Mouse (Mus musculus) erythroid progenitor cell, adult 5-6 weeks (primary cell): Measurements from ENCODE around the gene Chmp2a. TPM values are rescaled to one million over a fixed set of nuclear protein-coding genes. Genes with fewer than 3 reads are reported as not detected.

Experiments used
- ATAC-seq: replicated peaks from 2 replicates; pipeline ENCODE4 v1.8.0; 2016; ENCODE audit warnings: moderate number of reproducible peaks, mild to moderate bottlenecking, moderate TSS enrichment, inconsistent platforms; ENCODE audit not compliant: poor library complexity, low FRiP score, severe bottlenecking
- total RNA-seq, 2 experiments: library from RNA; stranded (forward) in 1 of 2; stranded (reverse) in 1 of 2; fragments of 150-400 nt in 1 of 2; fragments of 186-747, 209-891 nt in 1 of 2; gene quantifications; 2 replicates each; pipeline versions ENCODE4 v1.2.3 to v1.2.4; 2015 to 2017; ENCODE audit warnings: low replicate concordance in 2 of 2

Gene Chmp2a
- total RNA-seq, 2 experiments from 2014 or later = 116 to 125 TPM

DNA sequence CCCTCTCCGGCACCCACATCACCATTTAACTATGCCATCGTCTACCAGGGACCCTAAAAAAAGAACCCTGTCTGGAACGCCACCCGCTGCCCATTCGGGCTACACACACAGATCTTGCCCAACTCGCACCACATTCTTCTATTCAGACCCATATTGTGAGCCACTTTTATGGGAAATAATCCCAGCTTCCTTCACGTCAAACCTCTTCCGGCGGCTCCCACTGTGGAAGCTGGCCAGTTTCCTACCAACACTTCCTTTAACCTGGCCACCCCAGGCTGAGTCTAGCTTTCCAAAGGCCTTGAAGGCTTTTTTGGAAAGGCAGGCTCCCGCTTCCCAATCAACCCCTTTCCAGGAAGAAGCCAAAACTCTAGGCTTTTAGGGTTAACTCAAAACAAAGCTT lies 28.1 kb downstream of the Chmp2a start:
- no peak for ATAC-seq

- no peak for ATAC-seq
Observed at GRCm38 (mm10) chr7:13006011-13006410, 28.6 kb downstream of the Chmp2a start.

DNA sequence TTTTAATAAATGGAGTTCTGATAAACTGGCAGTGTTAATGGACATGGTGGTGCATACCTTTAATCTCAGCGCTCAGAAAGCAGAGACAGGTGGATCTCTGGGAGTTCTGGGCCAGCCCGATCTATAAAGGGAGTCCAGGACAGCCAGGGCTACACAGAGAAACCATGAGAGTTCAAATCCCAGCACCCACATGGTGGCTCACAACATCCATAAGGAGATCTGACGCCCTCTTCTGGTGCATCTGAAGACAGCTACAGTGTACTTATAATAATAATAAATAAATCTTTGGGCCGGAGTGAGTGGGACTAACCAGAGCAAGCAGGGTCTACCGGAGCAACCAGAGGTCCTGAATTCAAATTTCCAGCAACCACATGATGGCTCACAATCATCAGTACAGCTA lies 31.2 kb downstream of the Chmp2a start:
- ATAC-seq = no peak

DNA sequence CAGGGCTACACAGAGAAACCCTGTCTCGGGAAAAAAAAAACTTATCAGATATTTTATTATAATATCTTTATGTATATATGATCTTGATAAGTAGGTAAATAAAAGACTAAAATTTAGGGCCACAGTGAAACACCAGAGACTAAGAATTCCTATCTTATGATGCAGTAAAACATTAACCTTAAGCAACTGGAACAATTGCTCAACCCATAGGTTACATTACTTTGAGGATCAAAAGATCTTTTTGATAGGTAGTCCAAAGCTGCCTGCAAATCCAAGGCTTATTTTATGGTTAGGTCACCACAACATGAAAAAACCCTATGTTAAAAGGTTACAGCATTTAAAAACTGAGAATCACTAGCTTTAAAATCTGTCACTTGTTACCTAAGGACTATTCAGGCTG lies 33.0 kb downstream of the Chmp2a start:
- ATAC-seq = no peak

DNA sequence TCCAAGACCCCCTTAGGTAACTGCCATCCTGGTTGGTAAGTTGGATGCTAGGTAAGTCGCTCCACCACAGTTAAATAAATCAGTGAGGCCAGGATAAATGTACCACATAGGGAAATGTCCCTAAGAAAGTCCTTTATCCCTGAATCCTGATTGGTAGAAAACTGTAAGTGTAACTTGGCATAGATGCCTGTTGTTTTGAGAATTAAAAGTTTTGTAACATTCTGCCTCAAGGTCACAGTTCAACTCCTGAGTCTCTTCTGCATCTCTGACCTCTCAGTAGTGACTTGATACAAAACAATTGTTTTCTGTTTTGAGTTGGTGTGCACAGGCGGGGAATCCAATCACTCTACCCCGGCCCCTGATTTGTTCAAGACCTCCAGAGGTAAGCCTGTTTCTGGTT lies 35.8 kb downstream of the Chmp2a start, which contains the start of gene Trim28:
Gene Trim28 (plus strand): TSS at position 264 of the 400 bp plus-strand sequence.
- no peak for ATAC-seq

GRCm38 (mm10) chr7:12998053-12998452 lies 36.6 kb downstream of the Chmp2a start, which contains the start of gene Slc27a5:
Gene Slc27a5, minus strand, starts transcription at chr7:12998192.
- no peak for ATAC-seq

DNA sequence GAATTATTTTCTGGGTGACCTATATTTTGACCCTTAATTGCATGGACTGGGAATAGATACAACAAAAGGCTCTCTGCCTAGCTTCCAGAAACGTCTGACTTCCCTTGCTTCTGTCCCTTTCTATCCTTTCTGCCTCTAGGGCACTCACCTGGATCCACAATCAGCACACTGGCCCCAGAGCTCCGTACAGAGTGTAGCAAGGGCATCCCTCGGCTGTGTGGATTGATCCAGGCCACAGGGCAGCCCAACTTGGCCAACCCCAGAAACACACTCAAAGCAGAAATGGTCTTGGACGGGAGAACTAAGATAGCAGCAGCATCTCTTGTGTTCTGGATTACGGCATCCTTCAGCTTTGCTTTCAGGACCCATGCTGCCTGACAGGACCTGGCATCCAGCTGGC lies 37.4 kb downstream of the Chmp2a start:
- ATAC-seq = no peak

GRCm38 (mm10) chr7:12995862-12996261 lies 38.7 kb downstream of the Chmp2a start:
- ATAC-seq = no peak

GRCm38 (mm10) chr7:12993148-12993547 lies 41.5 kb downstream of the Chmp2a start:
- no peak for ATAC-seq

DNA sequence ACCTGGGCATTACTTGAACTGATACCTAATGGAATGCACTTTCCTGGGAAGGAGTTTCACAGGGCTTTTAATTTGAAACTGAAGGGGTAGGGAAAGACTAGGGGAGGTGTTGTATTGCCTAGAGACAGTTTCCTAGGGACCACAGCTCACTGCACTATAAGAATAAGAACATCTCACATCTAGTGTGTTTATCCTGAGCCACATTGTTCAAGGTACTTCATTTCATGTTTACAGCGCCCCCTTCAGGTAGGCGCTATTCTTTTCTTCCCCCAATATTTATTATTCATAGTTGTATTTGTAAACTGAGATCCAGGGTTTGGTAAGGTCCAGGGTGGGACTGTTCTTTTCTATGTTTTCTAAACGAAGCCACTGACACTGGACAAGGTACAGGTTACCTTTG lies 42.4 kb downstream of the Chmp2a start:
- no peak for ATAC-seq

GRCm38 (mm10) chr7:12987409-12988189 lies 47.0 kb downstream of the Chmp2a start:
- ATAC-seq = peak; percentile 74

- no peak for ATAC-seq
Observed at GRCm38 (mm10) chr7:12986906-12987305, 47.7 kb downstream of the Chmp2a start.

GRCm38 (mm10) chr7:12985724-12986123 lies 48.9 kb downstream of the Chmp2a start:
- ATAC-seq = no peak

Other genes starting within 250 kb of the Chmp2a start
- not detected in 2 replicates for gene Zscan18, start 231.2 kb downstream of the Chmp2a start, total RNA-seq (2015; ENCODE audit: low replicate concordance)
- not detected in 2 replicates for gene Zscan18, start 231.2 kb downstream of the Chmp2a start, total RNA-seq (2017; ENCODE audit: low replicate concordance)
- 6.5 and 15.5 TPM in 2 replicates for gene Zfp329, start 215.9 kb downstream of the Chmp2a start, total RNA-seq (2015; ENCODE audit: low replicate concordance)
- 3.1 and 4.5 TPM in 2 replicates for gene Zfp329, start 215.9 kb downstream of the Chmp2a start, total RNA-seq (2017; ENCODE audit: low replicate concordance)
- 14.3 and 14.4 TPM in 2 replicates for gene Zfp110, start 200.0 kb downstream of the Chmp2a start, total RNA-seq (2015; ENCODE audit: low replicate concordance)
- 16.6 and 20.9 TPM in 2 replicates for gene Zfp110, start 200.0 kb downstream of the Chmp2a start, total RNA-seq (2017; ENCODE audit: low replicate concordance)
- 0.72 and 0.84 TPM in 2 replicates for gene Zfp128, start 153.6 kb downstream of the Chmp2a start, total RNA-seq (2015; ENCODE audit: low replicate concordance)
- 1.0 and 1.9 TPM in 2 replicates for gene Zfp128, start 153.6 kb downstream of the Chmp2a start, total RNA-seq (2017; ENCODE audit: low replicate concordance)
- gene Zscan22, start 137.0 kb downstream of the Chmp2a start, total RNA-seq (2015; ENCODE audit: low replicate concordance) = 0.72 and 10.5 TPM in 2 replicates
- 1.4 TPM in 1 of 2 replicates, not detected in the other for gene Zscan22, start 137.0 kb downstream of the Chmp2a start, total RNA-seq (2017; ENCODE audit: low replicate concordance)
- 579 and 738 TPM in 2 replicates for gene Rps5, start 112.5 kb downstream of the Chmp2a start, total RNA-seq (2015; ENCODE audit: low replicate concordance)
- 178 and 253 TPM in 2 replicates for gene Rps5, start 112.5 kb downstream of the Chmp2a start, total RNA-seq (2017; ENCODE audit: low replicate concordance)
- 0.42 TPM in 1 of 2 replicates, not detected in the other for gene Rnf225, start 107.4 kb downstream of the Chmp2a start, total RNA-seq (2015; ENCODE audit: low replicate concordance)
- gene Rnf225, start 107.4 kb downstream of the Chmp2a start, total RNA-seq (2017; ENCODE audit: low replicate concordance) = 0.51 TPM in 1 of 2 replicates, not detected in the other
- 0.42 and 0.72 TPM in 2 replicates for gene Zfp324, start 69.0 kb downstream of the Chmp2a start, total RNA-seq (2015; ENCODE audit: low replicate concordance)
- gene Zfp324, start 69.0 kb downstream of the Chmp2a start, total RNA-seq (2017; ENCODE audit: low replicate concordance) = 1.4 and 1.7 TPM in 2 replicates
- gene Zfp446, start 57.0 kb downstream of the Chmp2a start, total RNA-seq (2015; ENCODE audit: low replicate concordance) = 0.72 and 5.9 TPM in 2 replicates
- gene Zfp446, start 57.0 kb downstream of the Chmp2a start, total RNA-seq (2017; ENCODE audit: low replicate concordance) = 0.39 and 0.68 TPM in 2 replicates
- gene Slc27a5, start 36.6 kb downstream of the Chmp2a start, total RNA-seq (2015; ENCODE audit: low replicate concordance) = not detected in 2 replicates
- gene Slc27a5, start 36.6 kb downstream of the Chmp2a start, total RNA-seq (2017; ENCODE audit: low replicate concordance) = not detected in 2 replicates
- gene Trim28, start 35.7 kb downstream of the Chmp2a start, total RNA-seq (2015; ENCODE audit: low replicate concordance) = 194 and 220 TPM in 2 replicates
- 137 and 141 TPM in 2 replicates for gene Trim28, start 35.7 kb downstream of the Chmp2a start, total RNA-seq (2017; ENCODE audit: low replicate concordance)
- 4.0 and 10.1 TPM in 2 replicates for gene Zbtb45, start 24.8 kb downstream of the Chmp2a start, total RNA-seq (2015; ENCODE audit: low replicate concordance)
- gene Zbtb45, start 24.8 kb downstream of the Chmp2a start, total RNA-seq (2017; ENCODE audit: low replicate concordance) = 6.7 and 7.6 TPM in 2 replicates
- 70.0 and 96.9 TPM in 2 replicates for gene Ube2m, start 3.5 kb upstream of the Chmp2a start, total RNA-seq (2015; ENCODE audit: low replicate concordance)
- gene Ube2m, start 3.5 kb upstream of the Chmp2a start, total RNA-seq (2017; ENCODE audit: low replicate concordance) = 61.0 and 94.6 TPM in 2 replicates
- gene Mzf1, start 20.0 kb upstream of the Chmp2a start, total RNA-seq (2015; ENCODE audit: low replicate concordance) = not detected in 2 replicates
- gene Mzf1, start 20.0 kb upstream of the Chmp2a start, total RNA-seq (2017; ENCODE audit: low replicate concordance) = not detected in 2 replicates
- gene Vmn1r85, start 60.4 kb upstream of the Chmp2a start, total RNA-seq (2015; ENCODE audit: low replicate concordance) = not detected in 2 replicates
- not detected in 2 replicates for gene Vmn1r85, start 60.4 kb upstream of the Chmp2a start, total RNA-seq (2017; ENCODE audit: low replicate concordance)
- not detected in 2 replicates for gene Vmn1r86, start 85.1 kb upstream of the Chmp2a start, total RNA-seq (2015; ENCODE audit: low replicate concordance)
- not detected in 2 replicates for gene Vmn1r86, start 85.1 kb upstream of the Chmp2a start, total RNA-seq (2017; ENCODE audit: low replicate concordance)
- not detected in 2 replicates for gene Vmn1r87, start 105.3 kb upstream of the Chmp2a start, total RNA-seq (2015; ENCODE audit: low replicate concordance)
- gene Vmn1r87, start 105.3 kb upstream of the Chmp2a start, total RNA-seq (2017; ENCODE audit: low replicate concordance) = not detected in 2 replicates
- gene Vmn1r88, start 124.8 kb upstream of the Chmp2a start, total RNA-seq (2015; ENCODE audit: low replicate concordance) = not detected in 2 replicates
- gene Vmn1r88, start 124.8 kb upstream of the Chmp2a start, total RNA-seq (2017; ENCODE audit: low replicate concordance) = not detected in 2 replicates
- not detected in 2 replicates for gene Vmn1r89, start 178.2 kb upstream of the Chmp2a start, total RNA-seq (2015; ENCODE audit: low replicate concordance)
- gene Vmn1r89, start 178.2 kb upstream of the Chmp2a start, total RNA-seq (2017; ENCODE audit: low replicate concordance) = not detected in 2 replicates
- gene Lig1, start 242.5 kb upstream of the Chmp2a start, total RNA-seq (2015; ENCODE audit: low replicate concordance) = 174 and 196 TPM in 2 replicates
- 133 and 162 TPM in 2 replicates for gene Lig1, start 242.5 kb upstream of the Chmp2a start, total RNA-seq (2017; ENCODE audit: low replicate concordance)
- gene Zswim9, start 243.9 kb upstream of the Chmp2a start, total RNA-seq (2015; ENCODE audit: low replicate concordance) = 5.9 and 8.6 TPM in 2 replicates
- 5.1 and 7.1 TPM in 2 replicates for gene Zswim9, start 243.9 kb upstream of the Chmp2a start, total RNA-seq (2017; ENCODE audit: low replicate concordance)